Mouse (Mus musculus) liver, embryonic 11.5 days (tissue): ENCODE measurements around the gene Prg3. TPM values are rescaled to one million over a fixed set of nuclear protein-coding genes. Genes with fewer than 3 reads are reported as not detected.
A peak's percentile ranks its signal among the peaks of the same experiment; 100 is the strongest.

ENCODE experiments used
- ATAC-seq: fragments of 200-750 bp; cut with Nextera tagmentation; replicated peaks from 2 replicates; pipeline ENCODE4 v1.8.0; 2017; ENCODE audit warnings: moderate number of reproducible peaks, mild to moderate bottlenecking, moderate TSS enrichment, moderate library complexity; ENCODE audit not compliant: low FRiP score
- DNase-seq: peaks from one replicate; pipeline ENCODE4 v3.0.0-alpha.2; 2017; ENCODE audit warnings: low spot score
- H3K27ac ChIP-seq: fragments of 300-500 bp; sonication (generic); 2 replicates; pipeline ENCODE4 v1.5.1; 2014; ENCODE audit warnings: mild to moderate bottlenecking, low read depth, low read length, control low read depth
- H3K27me3 ChIP-seq: fragments of 300-500 bp; sonication (generic); replicated peaks from 2 replicates; pipeline ENCODE4 v1.6.1; 2014; ENCODE audit warnings: low read length, mixed read lengths; ENCODE audit not compliant: control insufficient read depth, insufficient read depth
- H3K36me3 ChIP-seq: fragments of 300-500 bp; sonication (generic); 2 replicates; pipeline ENCODE4 v1.6.1; 2014; ENCODE audit warnings: mild to moderate bottlenecking, low read length, moderate library complexity, mixed read lengths; ENCODE audit not compliant: control insufficient read depth, insufficient read depth
- H3K4me1 ChIP-seq: fragments of 300-500 bp; sonication (generic); replicated peaks from 2 replicates; pipeline ENCODE4 v1.6.1; 2014; ENCODE audit warnings: low read length, mixed read lengths; ENCODE audit not compliant: control insufficient read depth, insufficient read depth
- H3K4me2 ChIP-seq: fragments of 300-500 bp; sonication (generic); 2 replicates; pipeline ENCODE4 v1.6.1; 2014; ENCODE audit warnings: mild to moderate bottlenecking, control low read depth, moderate library complexity
- H3K4me3 ChIP-seq: fragments of 300-500 bp; sonication (generic); 2 replicates; pipeline ENCODE4 v1.5.1; 2014; ENCODE audit warnings: low read depth, low read length, control low read depth
- H3K9ac ChIP-seq: fragments of 300-500 bp; sonication (generic); 2 replicates; pipeline ENCODE4 v1.6.1; 2014; ENCODE audit warnings: low read depth, low read length, control low read depth
- H3K9me3 ChIP-seq: fragments of 300-500 bp; sonication (generic); 2 replicates; pipeline ENCODE4 v1.6.1; 2016; ENCODE audit warnings: low read length, inconsistent platforms, mixed read lengths; ENCODE audit not compliant: control insufficient read depth
- WGBS: fragments of 180-500 bp; shearing (Covaris S2); extraction: QIAGEN DNeasy Blood & Tissue Kit; methylation state at CpG from one replicate; pipeline ENCODE4 v1.1.7; 2014; 5-methylcytosine and 5-hydroxymethylcytosine counted together
- polyA plus RNA-seq: library from polyadenylated mRNA; unstranded; fragments of >200 nt; fragmentation: Nextera tagmentation; extraction: Ambion mirVana; gene quantifications from 2 replicates; pipeline ENCODE4 v1.2.1, GENCODE M21; 2014

Prg3 gene
- polyA plus RNA-seq, 1 experiment from 2014 or later = 10.2 TPM

GRCm38 (mm10) chr2:85022043-85022442 lies 34.0 kb downstream of the Prg3 start:
- WGBS = 20% methylated on average over 4 of the region's 4 CpGs
- DNase-seq (no peak), ATAC-seq (no peak)
- Histone ChIP-seq H3K27ac (no peak overlapping the region), H3K36me3 (no peaks in the 10 kb centered on the region), H3K9ac (no peak overlapping the region), H3K4me1 (no peaks in the 10 kb centered on the region), H3K27me3 (peaks cover 8% of the 10 kb centered on the region; the same call in 1 of the 2 replicates), H3K4me3 (no peak overlapping the region), H3K9me3 (no peaks in the 10 kb centered on the region), H3K4me2 (no peak overlapping the region)

DNA sequence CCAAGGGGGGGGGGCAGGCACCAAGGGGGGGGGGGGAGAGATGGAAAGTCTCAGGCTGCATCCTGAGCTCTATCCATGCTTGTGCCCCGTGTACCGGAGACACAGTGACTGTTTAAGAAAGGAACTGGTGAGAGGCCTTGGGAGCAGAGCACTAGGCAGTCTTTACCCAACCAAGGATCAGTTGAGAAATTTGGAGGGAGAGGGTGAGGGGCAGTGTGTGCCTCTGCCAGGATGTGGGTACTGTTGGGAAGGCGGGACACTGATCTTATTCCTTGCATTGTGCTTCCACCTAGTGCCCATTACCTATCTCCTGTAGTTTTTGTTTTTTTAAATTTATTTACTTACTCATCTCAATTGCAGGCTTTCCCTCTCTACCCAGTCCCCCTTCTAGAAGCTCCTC lies 38.2 kb downstream of the Prg3 start:
- no peak overlapping the region for H3K4me2 ChIP-seq
- H3K36me3 ChIP-seq = no peaks in the 10 kb centered on the region
- H3K27ac ChIP-seq = no peak overlapping the region
- no peak overlapping the region for H3K4me3 ChIP-seq
- 78% methylated on average over 3 of the region's 3 CpGs for WGBS
- H3K9me3 ChIP-seq = no peaks in the 10 kb centered on the region
- DNase-seq (no peak), ATAC-seq (0 out of 2 replicates have a peak, but pooled peaks have one; percentile 16)
- peaks cover 8% of the 10 kb centered on the region; the same call in 1 of the 2 replicates for H3K27me3 ChIP-seq
- no peak overlapping the region for H3K9ac ChIP-seq
- H3K4me1 ChIP-seq = no peaks in the 10 kb centered on the region

- Histone ChIP-seq H3K27ac (no peak overlapping the region), H3K27me3 (peaks cover 11% of the 10 kb centered on the region), H3K4me2 (no peak overlapping the region), H3K4me3 (no peak overlapping the region), H3K4me1 (no peaks in the 10 kb centered on the region), H3K9me3 (no peaks in the 10 kb centered on the region), H3K9ac (no peak overlapping the region), H3K36me3 (no peaks in the 10 kb centered on the region)
- DNase-seq (no peak), ATAC-seq (no peak)
- WGBS = 40% methylated on average over 5 of the region's 5 CpGs
These were observed 39.3 kb downstream of the Prg3 start for GRCm38 (mm10) chr2:85027281-85027680.

DNA sequence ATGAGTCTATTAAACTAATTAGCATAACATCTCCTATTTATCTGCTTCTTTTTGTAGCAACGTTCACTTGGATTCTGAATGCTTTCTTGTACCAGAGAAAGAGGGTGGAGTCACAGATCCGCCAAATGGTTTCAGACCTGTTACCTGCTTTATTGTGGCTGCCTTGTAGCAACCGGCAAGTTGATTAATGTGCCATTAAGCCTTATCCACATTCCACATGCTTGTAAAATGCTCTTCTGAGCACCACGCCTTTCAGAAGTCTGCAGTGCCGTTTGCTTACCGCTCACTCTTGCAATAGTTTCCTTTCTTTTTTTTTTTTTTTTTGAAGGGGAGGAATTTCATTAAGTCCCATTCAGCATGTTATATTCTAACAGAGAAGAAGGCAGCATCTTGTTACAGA lies 41.9 kb downstream of the Prg3 start:
- peaks cover 12% of the 10 kb centered on the region for H3K27me3 ChIP-seq
- no peaks in the 10 kb centered on the region for H3K4me1 ChIP-seq
- H3K36me3 ChIP-seq = no peaks in the 10 kb centered on the region
- 54% methylated on average over 6 of the region's 6 CpGs for WGBS
- no peaks in the 10 kb centered on the region for H3K9me3 ChIP-seq
- ATAC-seq = no peak
- H3K9ac ChIP-seq = no peak overlapping the region
- DNase-seq = no peak
- no peak overlapping the region for H3K27ac ChIP-seq
- no peak overlapping the region for H3K4me2 ChIP-seq
- H3K4me3 ChIP-seq = no peak overlapping the region

DNA sequence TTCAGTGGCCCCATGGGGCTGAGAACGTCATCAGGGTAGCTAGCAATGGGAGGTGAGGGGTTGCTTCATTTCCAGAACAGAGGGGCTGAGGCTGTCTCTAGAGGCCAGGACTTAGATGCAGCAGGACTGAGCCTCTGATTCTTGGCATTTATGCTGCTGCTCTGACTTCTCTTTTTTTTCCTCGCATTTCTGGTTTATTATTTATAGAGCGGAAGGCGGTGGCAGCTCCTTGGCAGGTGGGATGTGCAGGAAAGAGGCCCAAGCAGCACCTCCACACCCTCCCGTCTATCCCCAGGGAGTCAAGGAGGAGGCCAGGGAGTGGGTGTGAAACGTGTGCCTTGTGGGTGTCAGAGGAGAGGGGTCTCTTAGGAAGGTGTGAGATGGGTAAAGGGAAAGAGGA lies 43.0 kb downstream of the Prg3 start:
- Histone ChIP-seq H3K9me3 (no peaks in the 10 kb centered on the region), H3K27ac (no peak overlapping the region), H3K4me1 (0 out of 2 replicates have a peak, but pooled peaks cover 1% of the 10 kb centered on the region), H3K4me2 (no peak overlapping the region), H3K9ac (no peak overlapping the region), H3K4me3 (no peak overlapping the region), H3K36me3 (no peaks in the 10 kb centered on the region), H3K27me3 (peaks cover 16% of the 10 kb centered on the region)
- WGBS = 49% methylated on average over 6 of the region's 6 CpGs
- DNase-seq (no peak), ATAC-seq (no peak)

DNA sequence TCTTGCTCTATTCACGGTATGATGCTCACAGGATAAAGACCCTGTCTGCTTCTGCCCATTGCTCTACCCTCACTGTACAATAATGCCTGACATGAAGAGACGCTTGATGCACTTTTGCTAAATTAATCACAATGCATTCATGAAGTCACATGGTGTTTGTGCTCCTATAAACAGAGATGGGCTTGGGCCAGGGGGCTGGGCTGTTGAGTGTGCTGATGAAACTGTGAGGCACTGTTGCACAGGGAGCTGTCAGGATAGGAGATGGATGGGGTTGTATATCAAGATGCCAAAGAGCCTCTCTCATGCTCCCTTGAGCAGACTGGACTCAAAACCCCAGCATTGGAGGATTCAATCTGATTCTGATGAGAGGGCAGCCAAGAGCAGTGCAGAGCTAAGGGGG lies 45.1 kb downstream of the Prg3 start:
- H3K27me3 ChIP-seq = peaks cover 16% of the 10 kb centered on the region
- DNase-seq (no peak), ATAC-seq (no peak)
- no peak overlapping the region for H3K4me2 ChIP-seq
- H3K9me3 ChIP-seq = no peaks in the 10 kb centered on the region
- H3K27ac ChIP-seq = no peak overlapping the region
- H3K4me1 ChIP-seq = peaks cover 5% of the 10 kb centered on the region
- H3K36me3 ChIP-seq = no peaks in the 10 kb centered on the region
- H3K4me3 ChIP-seq = no peak overlapping the region
- 69% methylated on average over 2 of the region's 2 CpGs for WGBS
- H3K9ac ChIP-seq = no peak overlapping the region

DNA sequence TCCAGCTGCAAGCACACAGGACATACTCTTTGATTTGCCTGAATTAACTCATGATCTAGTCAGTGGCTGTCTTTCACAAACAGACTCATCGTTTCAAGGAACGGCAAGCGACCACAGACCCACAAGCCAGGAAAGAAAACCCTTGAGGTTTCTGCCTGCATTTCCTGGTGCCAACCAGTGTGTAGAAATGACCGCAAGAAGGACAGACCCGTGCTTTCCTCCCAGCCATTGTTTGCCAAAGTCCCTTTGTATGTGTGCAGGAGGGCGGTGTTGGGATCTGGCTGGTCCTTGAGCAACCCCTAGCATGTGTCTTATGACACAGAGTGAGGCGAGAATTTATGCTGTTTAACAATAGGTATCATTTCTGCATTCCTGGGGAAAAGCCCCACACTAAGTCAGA lies 46.2 kb downstream of the Prg3 start:
- no peaks in the 10 kb centered on the region for H3K9me3 ChIP-seq
- H3K36me3 ChIP-seq = 0 out of 2 replicates have a peak, but pooled peaks cover under 1% of the 10 kb centered on the region
- H3K27ac ChIP-seq = no peak overlapping the region
- no peak for ATAC-seq
- no peak overlapping the region for H3K4me3 ChIP-seq
- no peak for DNase-seq
- no peak overlapping the region for H3K4me2 ChIP-seq
- H3K27me3 ChIP-seq = peaks cover 16% of the 10 kb centered on the region
- peaks cover 9% of the 10 kb centered on the region for H3K4me1 ChIP-seq
- H3K9ac ChIP-seq = no peak overlapping the region
- 47% methylated on average over 7 of the region's 7 CpGs for WGBS

DNA sequence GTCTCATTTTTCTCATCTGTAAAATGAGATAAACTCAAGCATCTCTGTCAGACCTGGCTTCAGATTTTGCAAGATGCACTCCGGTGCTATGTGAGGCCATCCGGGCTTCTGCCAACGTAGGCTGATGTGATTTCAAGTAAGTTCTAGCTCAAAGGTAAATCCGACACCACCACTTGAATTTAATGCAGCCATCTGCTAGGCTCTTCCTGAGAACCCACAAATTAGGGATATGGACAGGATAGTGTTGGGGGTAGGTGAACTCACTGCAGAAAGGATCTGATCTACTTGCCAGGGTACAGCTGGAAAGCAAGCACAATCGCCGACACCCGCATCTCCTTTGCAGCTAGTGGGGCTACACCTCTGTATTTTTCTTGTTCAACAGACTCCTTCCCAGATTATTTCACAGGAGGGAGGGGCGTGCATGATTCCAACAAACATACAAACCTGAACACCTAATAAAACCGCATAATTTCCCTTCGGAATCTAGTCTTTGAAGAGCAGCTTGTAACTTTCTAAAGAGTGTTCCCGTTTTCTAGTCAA lies 48.6 kb downstream of the Prg3 start:
- peaks cover 24% of the 10 kb centered on the region for H3K36me3 ChIP-seq
- H3K9me3 ChIP-seq = no peaks in the 10 kb centered on the region
- ATAC-seq = peak; percentile 44
- peak overlapping the region; percentile 84; the same call in 1 of the 2 replicates for H3K27ac ChIP-seq
- peaks cover 16% of the 10 kb centered on the region for H3K27me3 ChIP-seq
- WGBS = 5% methylated on average over 11 of the region's 11 CpGs
- H3K4me1 ChIP-seq = peaks cover 9% of the 10 kb centered on the region
- peak overlapping the region; percentile 93 for H3K4me3 ChIP-seq
- H3K4me2 ChIP-seq = peak overlapping the region; percentile 92
- DNase-seq = peak; percentile 50
- H3K9ac ChIP-seq = peak overlapping the region; percentile 98
